Mouse (Mus musculus) CH12.LX (cell line): ENCODE measurements around the gene Klc1. TPM values are rescaled to one million over a fixed set of nuclear protein-coding genes. Genes with fewer than 3 reads are reported as not detected.

ENCODE experiments used
- DNase-seq: peaks from one replicate; pipeline ENCODE4 v3.0.0-alpha.2; 2013; ENCODE audit errors: extremely low read depth
- H3K27ac ChIP-seq: 2 replicates; pipeline ENCODE4 v1.5.1; 2012; ENCODE audit warnings: low read depth, mild to moderate bottlenecking, control low read depth, moderate library complexity; ENCODE audit not compliant: insufficient read depth
- H3K27me3 ChIP-seq: replicated peaks from 2 replicates; pipeline ENCODE3; 2012; ENCODE audit warnings: inconsistent platforms
- H3K36me3 ChIP-seq, 2 experiments: replicated peaks in 1 of 2; 2 replicates each; pipeline versions ENCODE3 to v1.6.1; 2012; ENCODE audit warnings: inconsistent platforms in 1 of 2, low read length in 1 of 2, mild to moderate bottlenecking in 1 of 2, mixed read lengths in 1 of 2, moderate library complexity in 1 of 2; ENCODE audit not compliant: control insufficient read depth in 1 of 2, insufficient read depth in 1 of 2
- H3K4me1 ChIP-seq, 2 experiments: 2 replicates each; pipeline ENCODE4 v1.6.1; 2012; ENCODE audit warnings: inconsistent platforms in 1 of 2, moderate library complexity in 1 of 2; ENCODE audit not compliant: insufficient read depth in 2 of 2, control insufficient read depth in 1 of 2
- H3K4me2 ChIP-seq: 2 replicates; pipeline ENCODE4 v1.6.1; 2012; ENCODE audit warnings: low read depth, mild to moderate bottlenecking, control low read depth; ENCODE audit not compliant: poor library complexity, insufficient read depth, severe bottlenecking
- H3K4me3 ChIP-seq, 3 experiments: fragments of 150-350 bp in 1 of 3; sonication (generic) in 1 of 3; replicated peaks in 1 of 3; 2 replicates each; pipeline versions ENCODE3 to v1.5.1; 2011 to 2012; ENCODE audit warnings: low read depth in 2 of 3, low read length in 2 of 3, mild to moderate bottlenecking in 2 of 3, moderate library complexity in 2 of 3, control low read depth in 1 of 3, improper control_type of control experiment in 1 of 3, inconsistent platforms in 1 of 3, mixed read lengths in 1 of 3; ENCODE audit not compliant: poor library complexity in 1 of 3
- H3K79me2 ChIP-seq: replicated peaks from 2 replicates; pipeline ENCODE4 v1.6.1; 2012; ENCODE audit warnings: mild to moderate bottlenecking, moderate library complexity; ENCODE audit not compliant: control insufficient read depth, poor library complexity, insufficient read depth, severe bottlenecking; ENCODE audit errors: extremely low read depth
- H3K9ac ChIP-seq: 2 replicates; pipeline ENCODE4 v1.6.1; 2012; ENCODE audit warnings: low read depth, mild to moderate bottlenecking, control low read depth, moderate library complexity; ENCODE audit not compliant: insufficient read depth
- H3K9me3 ChIP-seq: replicated peaks from 2 replicates; pipeline ENCODE3; 2012; ENCODE audit warnings: low read length, inconsistent platforms, mixed read lengths
- BHLHE40 ChIP-seq: IDR thresholded peaks from 2 replicates; pipeline ENCODE4 v1.6.1; 2011; ENCODE audit warnings: mild to moderate bottlenecking, low read depth, low read length, improper control_type of control experiment
- CHD2 ChIP-seq: IDR thresholded peaks from 2 replicates; pipeline ENCODE4 v1.6.1; 2011; ENCODE audit warnings: low read length, improper control_type of control experiment
- CTCF ChIP-seq, 2 experiments: IDR thresholded peaks in 1 of 2; conservative IDR thresholded peaks in 1 of 2; 2 replicates each; pipeline ENCODE4 v1.5.1; 2011 to 2012; ENCODE audit warnings: low read depth in 2 of 2, low read length in 2 of 2, improper control_type of control experiment in 1 of 2, inconsistent platforms in 1 of 2, mild to moderate bottlenecking in 1 of 2, moderate library complexity in 1 of 2
- ELF1 ChIP-seq: IDR thresholded peaks from 2 replicates; pipeline ENCODE4 v1.6.1; 2014; ENCODE audit warnings: low read depth, mild to moderate bottlenecking, inconsistent platforms, low read length, improper control_type of control experiment
- EP300 ChIP-seq: IDR thresholded peaks from 2 replicates; pipeline ENCODE4 v1.6.1; 2011; ENCODE audit warnings: low read length, improper control_type of control experiment
- JUND ChIP-seq: conservative IDR thresholded peaks from 2 replicates; pipeline ENCODE4 v1.6.1; 2011; ENCODE audit warnings: low read depth, low read length, improper control_type of control experiment
- KAT2A ChIP-seq: IDR thresholded peaks from 2 replicates; pipeline ENCODE4 v1.6.1; 2012; ENCODE audit warnings: low read length, improper control_type of control experiment, inconsistent platforms; ENCODE audit not compliant: insufficient replicate concordance
- MAFK ChIP-seq: IDR thresholded peaks from 2 replicates; pipeline ENCODE4 v1.6.1; 2011; ENCODE audit warnings: low read length, improper control_type of control experiment; ENCODE audit not compliant: insufficient replicate concordance
- MAZ ChIP-seq: IDR thresholded peaks from 2 replicates; pipeline ENCODE4 v1.6.1; 2012; ENCODE audit warnings: low read depth, mild to moderate bottlenecking, inconsistent platforms, low read length, improper control_type of control experiment, moderate library complexity
- PAX5 ChIP-seq: IDR thresholded peaks from 2 replicates; pipeline ENCODE4 v1.6.1; 2012; ENCODE audit warnings: low read length, inconsistent platforms, mixed read lengths
- RCOR1 ChIP-seq: conservative IDR thresholded peaks from 2 replicates; pipeline ENCODE4 v1.6.1; 2012; ENCODE audit warnings: low read depth, mild to moderate bottlenecking, inconsistent platforms, low read length, improper control_type of control experiment
- SIN3A ChIP-seq: IDR thresholded peaks from 2 replicates; pipeline ENCODE4 v1.6.1; 2012; ENCODE audit warnings: low read length, improper control_type of control experiment, inconsistent platforms
- UBTF ChIP-seq: IDR thresholded peaks from 2 replicates; pipeline ENCODE4 v1.6.1; 2012; ENCODE audit warnings: low read depth, mild to moderate bottlenecking, inconsistent platforms, low read length, improper control_type of control experiment, moderate library complexity
- USF2 ChIP-seq: conservative IDR thresholded peaks from 2 replicates; pipeline ENCODE4 v1.6.1; 2011; ENCODE audit warnings: low read depth, low read length, improper control_type of control experiment
- ZC3H11A ChIP-seq: IDR thresholded peaks from 2 replicates; pipeline ENCODE4 v1.6.1; 2012; ENCODE audit warnings: low read depth, mild to moderate bottlenecking, inconsistent platforms, low read length, improper control_type of control experiment
- ZMIZ1 ChIP-seq: IDR thresholded peaks from 2 replicates; pipeline ENCODE4 v1.6.1; 2012; ENCODE audit warnings: low read depth, mild to moderate bottlenecking, inconsistent platforms, low read length, improper control_type of control experiment
- dilution Hi-C: fragments of 300-500 bp; cut with MboI; formaldehyde crosslinking; loops from 2 replicates; pipeline ENCODE4 v1.14.3; 2020; ENCODE audit warnings: low sequenced_read_pairs; ENCODE audit not compliant: extremely low pct_unique_long_range_greater_than_20kb, extremely low pct_ligation_motif_present
- in situ Hi-C: fragments of 300-500 bp; cut with MboI; formaldehyde crosslinking; loops from 3 replicates; pipeline ENCODE4 v1.14.3; 2019; ENCODE audit warnings: low sequenced_read_pairs, low pct_ligation_motif_present, low pct_unique_long_range_greater_than_20kb, mixed read lengths
- polyA plus RNA-seq: library from polyadenylated mRNA; unstranded; fragments of >175 nt; gene quantifications from 2 replicates; pipeline ENCODE4 v1.2.1, GENCODE M21; 2012; ENCODE audit warnings: low read depth; ENCODE audit not compliant: insufficient read length
- total RNA-seq, 2 experiments: library from RNA; depleted of rRNA; stranded (reverse); fragments of 300-350 nt in 1 of 2; fragments of >200 nt in 1 of 2; gene quantifications; 2 replicates each; pipeline ENCODE4 v1.2.3; 2012 to 2014

Gene Klc1
- total and polyA plus RNA-seq, 3 experiments = 45.6 to 77.0 (median 55.1) TPM

GRCm38 (mm10) chr12:111774156-111774555 lies 15.5 kb downstream of the Klc1 start:
- Histone ChIP-seq H3K27ac (no peak overlapping the region), H3K4me2 (no peak overlapping the region)
- TF ChIP-seq KAT2A (no peak), EP300 (no peak), USF2 (no peak), RCOR1 (no peak)
- TF ChIP-seq, all 38 proteins: peak for 0
- H3K9ac ChIP-seq = no peak overlapping the region
- peaks cover 64 to 90% of the 10 kb centered on the region in 2 experiments for H3K36me3 ChIP-seq
- dilution Hi-C loops = no loop called here
- H3K79me2 ChIP-seq = peaks cover 14% of the 10 kb centered on the region
- no peak for DNase-seq
- H3K4me3 ChIP-seq = no peak overlapping the region
- peaks cover 8% of the 10 kb centered on the region for H3K9me3 ChIP-seq
- H3K4me1 ChIP-seq = peaks cover 0 to 18% of the 10 kb centered on the region in 2 experiments; a peak in 2 of 4 replicates
- in situ Hi-C loops = no loop called here
- H3K27me3 ChIP-seq = no peaks in the 10 kb centered on the region

GRCm38 (mm10) chr12:111774845-111775244 lies 16.2 kb downstream of the Klc1 start:
- Histone ChIP-seq H3K4me1 (peaks cover 0 to 12% of the 10 kb centered on the region in 2 experiments; a peak in 2 of 4 replicates), H3K4me3 (no peak overlapping the region), H3K9ac (no peak overlapping the region), H3K27me3 (no peaks in the 10 kb centered on the region), H3K4me2 (no peak overlapping the region), H3K36me3 (peaks cover 69 to 90% of the 10 kb centered on the region in 2 experiments), H3K9me3 (peaks cover 13% of the 10 kb centered on the region), H3K27ac (no peak overlapping the region), H3K79me2 (peaks cover 10% of the 10 kb centered on the region)
- no peak for TF ChIP-seq JUND
- TF ChIP-seq MAZ = no peak
- TF ChIP-seq KAT2A = no peak
- TF ChIP-seq ELF1 = no peak
- TF ChIP-seq CTCF (conservative IDR thresholded peaks at IDR 0.05 in 1 of 2, IDR thresholded peaks at IDR 0.05 in 1 of 2; ENCODE audit: low read depth in 2 of 2, low read length in 2 of 2) = no peak
- no peak for TF ChIP-seq PAX5
- no peak for TF ChIP-seq MAFK
- no peak for TF ChIP-seq SIN3A
- no peak for TF ChIP-seq UBTF
- no peak for TF ChIP-seq ZC3H11A
- dilution Hi-C loops = no loop called here
- in situ Hi-C loops = no loop called here
- DNase-seq = no peak

- no peak overlapping the region for H3K4me3 ChIP-seq
- in situ Hi-C loops (no loop called here), dilution Hi-C loops (no loop called here)
- no peak overlapping the region for H3K27ac ChIP-seq
- H3K27me3 ChIP-seq = no peaks in the 10 kb centered on the region
- DNase-seq = no peak
- H3K9ac ChIP-seq = no peak overlapping the region
- no peak overlapping the region for H3K4me2 ChIP-seq
- peaks cover 10% of the 10 kb centered on the region for H3K9me3 ChIP-seq
- peaks cover 0 to 11% of the 10 kb centered on the region in 2 experiments; a peak in 1 of 4 replicates for H3K4me1 ChIP-seq
- H3K79me2 ChIP-seq = no peaks in the 10 kb centered on the region
- H3K36me3 ChIP-seq = peaks cover 83 to 97% of the 10 kb centered on the region in 2 experiments
- no peak for TF ChIP-seq CTCF (conservative IDR thresholded peaks at IDR 0.05 in 1 of 2, IDR thresholded peaks at IDR 0.05 in 1 of 2; ENCODE audit: low read depth in 2 of 2, low read length in 2 of 2)
- no peak for TF ChIP-seq CHD2
- no peak for TF ChIP-seq ZC3H11A
- no peak for TF ChIP-seq ZMIZ1
- no peak for TF ChIP-seq BHLHE40
- TF ChIP-seq UBTF = no peak
- TF ChIP-seq KAT2A = no peak
Observed at GRCm38 (mm10) chr12:111777919-111778318, 19.3 kb downstream of the Klc1 start.
